Mouse (Mus musculus) cerebellum, adult 2 months (tissue): ENCODE results near the gene Tnfsf15. TPM values are rescaled to one million over a fixed set of nuclear protein-coding genes. Genes with fewer than 3 reads are reported as not detected.

ENCODE experiments used
- DNase-seq, 2 experiments: peaks; one replicate each; pipeline ENCODE4 v3.0.0; 2021
- H3K27ac ChIP-seq: fragments of 200-500 bp; 2 replicates; pipeline ENCODE4 v1.5.1; 2012; ENCODE audit warnings: low read length, control low read depth, inconsistent platforms; ENCODE audit not compliant: insufficient read depth
- H3K27me3 ChIP-seq: fragments of 200-500 bp; 2 replicates; pipeline ENCODE4 v1.6.1; 2012; ENCODE audit warnings: inconsistent platforms, mild to moderate bottlenecking, low read length, moderate library complexity; ENCODE audit not compliant: control insufficient read depth, insufficient read depth
- H3K4me1 ChIP-seq: fragments of 200-500 bp; 2 replicates; pipeline ENCODE4 v1.6.1; 2011; ENCODE audit warnings: low read length; ENCODE audit not compliant: control insufficient read depth, insufficient read depth
- H3K4me3 ChIP-seq: fragments of 200-500 bp; replicated peaks from 2 replicates; pipeline ENCODE3; 2011; ENCODE audit warnings: mild to moderate bottlenecking, low read depth, low read length, control low read depth; ENCODE audit not compliant: insufficient read depth
- CTCF ChIP-seq: fragments of 200-500 bp; IDR thresholded peaks from 2 replicates; pipeline ENCODE4 v1.5.1; 2011; ENCODE audit warnings: low read depth, mild to moderate bottlenecking, control low read depth, low read length, moderate library complexity, borderline replicate concordance; ENCODE audit not compliant: insufficient read depth
- POLR2A ChIP-seq: fragments of 200-500 bp; IDR thresholded peaks from 2 replicates; pipeline ENCODE4 v1.6.1; 2011; ENCODE audit warnings: low read length, control low read depth, borderline replicate concordance; ENCODE audit not compliant: insufficient read depth
- WGBS: fragments of 180-500 bp; shearing (Covaris S2); methylation state at CpG from one replicate; pipeline ENCODE4 v1.1.7; 2018; 5-methylcytosine and 5-hydroxymethylcytosine counted together
- polyA plus RNA-seq: library from polyadenylated mRNA; depleted of rRNA; stranded (reverse); fragments of >200 nt; gene quantifications from 2 replicates; pipeline ENCODE4 v1.2.3, GENCODE M21; 2012

Gene Tnfsf15
- polyA plus RNA-seq, 1 experiment, result 0.03 TPM

- Histone ChIP-seq H3K4me3 (no peak overlapping the region), H3K27ac (no peak overlapping the region), H3K4me1 (no peaks in the 10 kb centered on the region), H3K27me3 (no peaks in the 10 kb centered on the region)
- DNase-seq, result no peak
- WGBS, result 94% methylated on average over 2 of the region's 2 CpGs
- no peak for TF ChIP-seq POLR2A
- no peak for TF ChIP-seq CTCF
Observed at GRCm38 (mm10) chr4:63772514-63772913, 27.6 kb upstream of the Tnfsf15 start.

- no peak for TF ChIP-seq POLR2A
- no peak for TF ChIP-seq CTCF
- no peaks in the 10 kb centered on the region for H3K4me1 ChIP-seq
- no peak for DNase-seq
- H3K4me3 ChIP-seq, result no peak overlapping the region
- 87% methylated on average over 4 of the region's 4 CpGs for WGBS
- H3K27ac ChIP-seq, result no peak overlapping the region
- H3K27me3 ChIP-seq, result no peaks in the 10 kb centered on the region
Observed at GRCm38 (mm10) chr4:63771291-63771690, 26.4 kb upstream of the Tnfsf15 start.

DNA sequence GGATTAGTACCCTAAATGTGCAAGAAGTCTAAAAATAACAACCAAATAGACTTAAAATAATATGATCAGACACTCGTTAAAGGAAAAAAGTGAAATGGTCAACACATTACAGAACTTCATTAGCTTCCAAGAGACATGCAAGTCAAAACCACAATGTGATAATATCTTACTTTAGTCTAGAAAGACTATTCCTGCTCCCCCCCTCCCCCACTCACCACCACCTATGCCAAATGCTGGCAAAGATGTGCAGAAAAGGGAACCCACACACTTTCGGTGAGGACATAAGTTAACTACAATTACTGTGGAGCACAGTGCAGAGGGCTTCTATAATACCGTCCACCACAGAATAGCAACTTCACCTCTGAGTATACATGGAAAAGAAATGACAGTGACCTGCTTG is 24.2 kb upstream of the Tnfsf15 start:
- no peak for DNase-seq
- 84% methylated on average over 3 of the region's 3 CpGs for WGBS
- H3K27ac ChIP-seq, result no peak overlapping the region
- TF ChIP-seq CTCF (no peak), POLR2A (no peak)
- no peaks in the 10 kb centered on the region for H3K4me1 ChIP-seq
- H3K27me3 ChIP-seq, result no peaks in the 10 kb centered on the region
- H3K4me3 ChIP-seq, result no peak overlapping the region

GRCm38 (mm10) chr4:63765050-63765449 is 20.1 kb upstream of the Tnfsf15 start:
- TF ChIP-seq POLR2A, result no peak
- TF ChIP-seq CTCF, result no peak
- WGBS, result 95% methylated on average over 2 of the region's 2 CpGs
- Histone ChIP-seq H3K4me1 (no peaks in the 10 kb centered on the region), H3K4me3 (no peak overlapping the region), H3K27me3 (no peaks in the 10 kb centered on the region), H3K27ac (no peak overlapping the region)
- DNase-seq, result no peak

DNA sequence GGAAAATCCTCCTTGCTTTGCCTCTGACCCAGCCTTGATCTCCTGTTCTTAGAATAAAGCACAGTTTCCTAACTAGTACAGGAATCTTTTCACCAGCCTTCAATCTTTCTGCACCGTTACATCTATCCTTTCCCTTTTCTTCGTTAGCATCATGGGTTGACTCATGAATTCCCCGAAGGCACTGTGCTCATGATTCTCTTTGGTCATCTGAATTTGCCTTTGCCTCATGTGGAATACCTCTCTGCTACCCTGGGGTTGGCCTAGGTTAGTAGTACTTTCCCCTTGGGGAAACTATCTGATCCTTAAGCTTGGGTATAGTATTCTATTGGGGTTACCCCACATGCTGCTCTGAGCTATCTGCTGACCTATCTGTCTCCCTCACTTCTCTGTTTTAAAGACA is 15.0 kb upstream of the Tnfsf15 start:
- Histone ChIP-seq H3K27me3 (no peaks in the 10 kb centered on the region), H3K4me1 (no peaks in the 10 kb centered on the region), H3K4me3 (no peak overlapping the region), H3K27ac (no peak overlapping the region)
- DNase-seq, result no peak
- TF ChIP-seq CTCF (no peak), POLR2A (no peak)
- 82% methylated on average over 3 of the region's 3 CpGs for whole genome bisulfite sequencing

DNA sequence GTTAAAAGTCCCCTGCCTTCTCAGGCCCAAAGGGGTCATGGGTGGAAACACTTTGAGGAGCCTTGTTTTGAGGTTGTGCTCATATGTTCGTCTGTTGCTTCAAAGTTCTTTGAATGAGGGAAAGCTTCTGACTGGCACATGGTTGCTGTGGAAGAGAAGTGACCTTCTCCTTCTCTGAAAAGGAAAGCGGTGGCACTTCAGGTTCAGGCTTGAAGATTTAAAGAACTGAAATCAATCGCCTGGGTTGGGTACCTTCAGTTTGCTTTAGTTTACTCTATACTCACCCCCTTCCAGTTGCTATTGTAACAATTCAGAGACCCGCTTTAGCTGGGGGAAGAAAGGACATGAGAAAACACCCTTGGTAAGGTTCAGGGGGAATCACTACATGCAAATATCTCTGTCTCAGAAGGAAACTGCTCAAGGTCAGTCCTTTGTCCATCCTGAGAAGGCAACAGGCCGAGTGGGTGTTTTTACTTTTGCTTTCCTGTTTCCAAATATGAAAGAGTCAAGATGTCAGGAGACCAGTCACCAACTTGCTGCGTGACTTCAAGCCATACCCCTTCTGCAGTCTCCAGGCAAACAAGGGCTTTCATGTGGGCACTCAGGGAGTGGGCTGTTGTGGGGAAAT is 12.7 kb upstream of the Tnfsf15 start:
- Histone ChIP-seq H3K4me1 (no peaks in the 10 kb centered on the region), H3K27ac (no peak overlapping the region), H3K4me3 (no peak overlapping the region), H3K27me3 (no peaks in the 10 kb centered on the region)
- 87% methylated on average over 6 of the region's 6 CpGs for WGBS
- DNase-seq, result no peak
- TF ChIP-seq POLR2A (no peak), CTCF (no peak)

DNA sequence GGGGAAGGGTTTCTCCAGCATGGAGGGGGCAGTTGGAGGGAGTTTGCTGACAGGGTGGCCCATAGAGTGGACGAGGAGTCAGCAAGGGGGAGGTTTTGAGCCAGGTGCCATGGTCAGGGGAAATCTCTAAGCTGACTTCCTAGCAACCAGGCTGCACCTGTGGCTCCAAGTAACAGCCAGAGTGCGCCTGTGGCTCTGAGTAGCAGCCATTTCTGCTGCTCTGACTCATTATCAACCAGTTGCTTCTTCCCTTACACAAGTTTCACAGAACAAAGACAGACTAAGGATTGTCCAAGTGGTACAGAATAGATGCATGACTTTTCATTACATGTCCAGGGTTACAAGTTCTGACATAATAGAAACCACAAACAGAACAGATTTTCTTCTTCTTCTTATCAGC is 11.2 kb upstream of the Tnfsf15 start:
- H3K27me3 ChIP-seq, result no peaks in the 10 kb centered on the region
- no peak overlapping the region for H3K4me3 ChIP-seq
- H3K4me1 ChIP-seq, result no peaks in the 10 kb centered on the region
- H3K27ac ChIP-seq, result no peak overlapping the region
- WGBS, result 59% methylated on average over 2 of the region's 2 CpGs
- no peak for TF ChIP-seq CTCF
- TF ChIP-seq POLR2A, result no peak
- no peak for DNase-seq

GRCm38 (mm10) chr4:63754467-63755020 is 9.6 kb upstream of the Tnfsf15 start:
- no peak for DNase-seq
- Histone ChIP-seq H3K27me3 (no peaks in the 10 kb centered on the region; the same call in 1 of the 2 replicates), H3K27ac (no peak overlapping the region), H3K4me1 (no peaks in the 10 kb centered on the region), H3K4me3 (no peak overlapping the region)
- 74% methylated on average over 9 of the region's 9 CpGs for WGBS
- TF ChIP-seq POLR2A (no peak), CTCF (no peak)
